Mouse (Mus musculus): Measurements from ENCODE around the gene Fanci. TPM values are rescaled to one million over a fixed set of nuclear protein-coding genes. Genes with fewer than 3 reads are reported as not detected.

The Fanci gene
- polyA plus RNA-seq (2014; fragmentation: Illumina TruSeq; extraction: RNeasy Lipid Tissue Mini Kit (QIAGEN cat#74804)), result 7.0 TPM

GRCm38 (mm10) chr7:79391883-79392649, at the start of gene Fanci:
TSS of gene Fanci (plus strand) at chr7:79391929.

GRCm38 (mm10) chr7:79386422-79387133, 5.2 kb upstream of the Fanci start, which contains the start of gene Rlbp1:
TSS of gene Rlbp1 (minus strand) at chr7:79387048.

GRCm38 (mm10) chr7:79466053-79466901, 74.5 kb downstream of the Fanci start, which contains the start of gene Polg:
TSS of gene Polg (minus strand) at chr7:79466362.

Other genes starting within 250 kb of the Fanci start
- gene Mfge8, start 242.9 kb upstream of the Fanci start, polyA plus RNA-seq (2014; fragmentation: Illumina TruSeq; extraction: RNeasy Lipid Tissue Mini Kit (QIAGEN cat#74804)), result 2.5 TPM
- 65.8 TPM for gene Abhd2, start 118.7 kb upstream of the Fanci start, polyA plus RNA-seq (2014; fragmentation: Illumina TruSeq; extraction: RNeasy Lipid Tissue Mini Kit (QIAGEN cat#74804))
- gene Rlbp1, start 4.9 kb upstream of the Fanci start, polyA plus RNA-seq (2014; fragmentation: Illumina TruSeq; extraction: RNeasy Lipid Tissue Mini Kit (QIAGEN cat#74804)), result not detected
- 43.8 TPM for gene Polg, start 74.4 kb downstream of the Fanci start, polyA plus RNA-seq (2014; fragmentation: Illumina TruSeq; extraction: RNeasy Lipid Tissue Mini Kit (QIAGEN cat#74804))
- not detected for gene Rhcg, start 225.7 kb downstream of the Fanci start, polyA plus RNA-seq (2014; fragmentation: Illumina TruSeq; extraction: RNeasy Lipid Tissue Mini Kit (QIAGEN cat#74804))

Measured in ovary, adult 10 weeks (tissue).